26 mouse cellular contexts compared by ENCODE assay signal in genomic region chr3:146723037-146723436, GRCm38 (mm10). TPM values are rescaled to one million over a fixed set of nuclear protein-coding genes. Genes with fewer than 3 reads are reported as not detected.
DNase-seq lines count a peak whose midpoint lies in the region; ATAC-seq and TF ChIP-seq lines count a peak whose summit lies in the region.
"Had no signal": no experiment of that assay in that cellular context is flagged by ENCODE, and none has a peak within 500 bp of the region (broad histone marks: within the 10 kb centered on the region; RNA-seq: fewer than 3 reads in every experiment).

No protein-coding gene starts in this region.

- no peak overlapping the region for H3K9ac ChIP-seq in heart, postnatal 0 days (replicated peaks; ENCODE audit: low read depth, low read length)
- no peak overlapping the region for H3K9ac ChIP-seq in heart, embryonic 12.5 days
- H3K9ac ChIP-seq: hindbrain, embryonic 12.5 days; limb, embryonic 13.5 days; liver, embryonic 14.5 days; midbrain, embryonic 15.5 days; stomach, embryonic 15.5 days had no signal

- no peak for TF ChIP-seq CTCF in heart, postnatal 0 days (IDR thresholded peaks at IDR 0.05; ENCODE audit: low read depth)
- no peak for TF ChIP-seq CTCF in lung, adult 2 months (IDR thresholded peaks at IDR 0.05; ENCODE audit: insufficient read depth, low read length)

- H3K9me3 ChIP-seq in heart, postnatal 0 days (replicated peaks; ENCODE audit: control insufficient read depth, low read length): peaks cover 8% of the 10 kb centered on the region; the same call in 1 of the 2 replicates
- peaks cover 5% of the 10 kb centered on the region for H3K9me3 ChIP-seq in heart, embryonic 12.5 days (replicated peaks)
- H3K9me3 ChIP-seq: midbrain, embryonic 15.5 days; stomach, embryonic 15.5 days had no signal

- DNase-seq in embryo, embryonic 10 days (ENCODE audit: low spot score): peak; percentile 35
- no peak for DNase-seq in embryo, embryonic 9.5 days (ENCODE audit: extremely low spot score)
- peak; percentile 26 for DNase-seq in heart, postnatal 0 days (ENCODE audit: low spot score)
- DNase-seq in lung, postnatal 10 days: peak; percentile 18
- DNase-seq in lung, adult 2 months: no peak
- DNase-seq in urinary bladder, postnatal 14 days (ENCODE audit: low spot score): no peak
- DNase-seq in thymus, postnatal 10 days (ENCODE audit: low spot score in 2 of 2): no peak
- DNase-seq: adrenal gland, postnatal 14 days; cerebellum, adult 18-20 months; cerebellum, postnatal 25 days; gastrocnemius, postnatal 25 days; heart, adult 2 months; kidney, adult 2 months; kidney, postnatal 25 days; lung, postnatal 36 days; thymus, adult 2 months had no signal

- no peak overlapping the region for H3K27ac ChIP-seq in heart, postnatal 0 days (ENCODE audit: low read depth)
- no peak overlapping the region for H3K27ac ChIP-seq in heart, embryonic 12.5 days (ENCODE audit: poor library complexity, severe bottlenecking)
- H3K27ac ChIP-seq: forebrain, embryonic 10.5 days; heart, adult 2 months; hindbrain, embryonic 12.5 days; limb, embryonic 13.5 days; liver, embryonic 14.5 days; midbrain, embryonic 15.5 days; stomach, embryonic 15.5 days had no signal

- no peak for ATAC-seq in heart, postnatal 0 days (ENCODE audit: insufficient read depth, low read depth)
- ATAC-seq in heart, embryonic 12.5 days (ENCODE audit: insufficient number of reproducible peaks, low FRiP score): no peak
- ATAC-seq: activated CD4-positive, CD25-positive, alpha-beta regulatory T cell, adult 4 months; inflammation-experienced regulatory T-cells, adult 6 months; midbrain, embryonic 15.5 days had no signal

- no peak for TF ChIP-seq POLR2A in lung, adult 2 months (IDR thresholded peaks at IDR 0.05; ENCODE audit: borderline replicate concordance, extremely low read depth, low read depth, low read length)

- no peaks in the 10 kb centered on the region for H3K27me3 ChIP-seq in heart, postnatal 0 days (ENCODE audit: control insufficient read depth, insufficient read depth, low read length)
- no peaks in the 10 kb centered on the region for H3K27me3 ChIP-seq in heart, embryonic 12.5 days (replicated peaks)
- H3K27me3 ChIP-seq: hindbrain, embryonic 12.5 days; limb, embryonic 13.5 days; midbrain, embryonic 15.5 days; stomach, embryonic 15.5 days had no signal

- WGBS in heart, postnatal 0 days: 54% methylated on average over 3 of the region's 3 CpGs
- WGBS in heart, embryonic 12.5 days: 64% methylated on average over 3 of the region's 3 CpGs
- WGBS in lung, adult 2 months: 63% methylated on average over 3 of the region's 3 CpGs

- H3K36me3 ChIP-seq in heart, postnatal 0 days (replicated peaks; ENCODE audit: control insufficient read depth, insufficient read depth, low read length): peaks cover 6% of the 10 kb centered on the region; the same call in 1 of the 2 replicates
- H3K36me3 ChIP-seq in heart, embryonic 12.5 days: peaks cover 28% of the 10 kb centered on the region

- no peaks in the 10 kb centered on the region for H3K4me1 ChIP-seq in heart, postnatal 0 days (ENCODE audit: control insufficient read depth, insufficient read depth)
- H3K4me1 ChIP-seq in heart, embryonic 12.5 days (replicated peaks): peaks cover 3% of the 10 kb centered on the region; the same call in 1 of the 2 replicates
- no peaks in the 10 kb centered on the region for H3K4me1 ChIP-seq in lung, adult 2 months (ENCODE audit: control insufficient read depth, insufficient read depth, low read length)
- H3K4me1 ChIP-seq: hindbrain, embryonic 12.5 days; limb, embryonic 13.5 days; midbrain, embryonic 15.5 days; stomach, embryonic 15.5 days had no signal

- no peak for TF ChIP-seq EP300 in heart, postnatal 0 days (IDR thresholded peaks at IDR 0.05; ENCODE audit: low read depth)

- H3K4me3 ChIP-seq in heart, postnatal 0 days (ENCODE audit: low read depth, low read length): no peak overlapping the region
- no peak overlapping the region for H3K4me3 ChIP-seq in heart, embryonic 12.5 days
- H3K4me3 ChIP-seq in lung, adult 2 months (replicated peaks; ENCODE audit: extremely low read depth, low read depth, low read length): no peak overlapping the region
- H3K4me3 ChIP-seq: forebrain, embryonic 10.5 days; heart, adult 2 months; hindbrain, embryonic 12.5 days; limb, embryonic 13.5 days; midbrain, embryonic 15.5 days; myocyte; stomach, embryonic 15.5 days had no signal

- no peak overlapping the region for H3K4me2 ChIP-seq in heart, postnatal 0 days (ENCODE audit: low read depth, low read length)
- H3K4me2 ChIP-seq in heart, embryonic 12.5 days: no peak overlapping the region
- H3K4me2 ChIP-seq: hindbrain, embryonic 12.5 days; limb, embryonic 13.5 days; midbrain, embryonic 15.5 days; stomach, embryonic 15.5 days had no signal

RNA-seq across cellular contexts. Expression of gene Samd13, which starts 37.6 kb away (rescaled TPM):
- 0.42 and 3.6 TPM in 2 replicates for total RNA-seq in heart, postnatal 0 days (2014; rRNA removed; ENCODE audit: low replicate concordance)
- 1.8 and 2.8 TPM in 2 replicates for polyA plus RNA-seq in heart, postnatal 0 days (2015; fragmentation: Nextera tagmentation; extraction: Ambion mirVana)
- polyA plus RNA-seq in heart, embryonic 12.5 days (2016; fragmentation: Nextera tagmentation; extraction: Ambion mirVana): 2.0 and 2.1 TPM in 2 replicates
- 0.11 and 0.17 TPM in 2 replicates for polyA plus RNA-seq in lung, adult 2 months (2012; rRNA removed)
- polyA plus RNA-seq: myocyte; thymus, adult 2 months had no signal

Comparison
In these comparisons a context has a peak if more than half of its experiments do, and no peak if none do; other contexts are left out.
1. DNase-seq: peak in embryo, embryonic 10 days (single experiment), heart, postnatal 0 days (single experiment) and lung, postnatal 10 days (single experiment); none in embryo, embryonic 9.5 days (single experiment), lung, adult 2 months (single experiment), urinary bladder, postnatal 14 days (single experiment) and thymus, postnatal 10 days (0 of 2).